Mouse (Mus musculus) liver, adult 2 months (tissue): ENCODE data around the gene Cdc34b.

Experiments
- CTCF ChIP-seq: fragments of 200-500 bp; IDR thresholded peaks from 2 replicates; pipeline ENCODE4 v1.5.1; 2011; ENCODE audit warnings: low read depth, low read length, control low read depth
- POLR2A ChIP-seq: fragments of 200-500 bp; IDR thresholded peaks from 2 replicates; pipeline ENCODE4 v1.6.1; 2011; ENCODE audit warnings: low read length, control low read depth; ENCODE audit not compliant: insufficient read depth; ENCODE audit errors: extremely low read depth

DNA sequence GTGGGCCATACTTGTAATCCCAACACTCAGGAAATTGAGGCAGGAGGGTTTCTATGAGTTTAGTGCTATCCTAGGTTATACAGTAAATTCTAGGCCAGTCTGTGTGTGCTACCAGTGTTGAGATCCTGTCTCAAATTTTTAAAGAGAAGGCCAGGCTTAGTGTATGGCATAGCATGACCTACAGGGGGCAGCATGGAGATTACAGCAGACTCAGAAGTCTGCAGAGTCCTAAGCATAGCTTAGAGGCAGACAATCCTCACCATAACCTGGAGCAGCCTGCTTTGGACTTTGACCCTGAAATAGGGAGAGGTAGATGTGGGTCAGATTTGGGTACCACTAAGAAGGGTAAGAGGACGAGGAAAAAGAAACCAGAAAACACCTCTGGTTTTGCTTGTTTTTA is 32.3 kb downstream of the Cdc34b start:
- TF ChIP-seq CTCF: peak; percentile 14; the same call in 1 of the 2 replicates
- no peak for TF ChIP-seq POLR2A
